Mouse (Mus musculus): ENCODE results near the gene Myh10.

DNA sequence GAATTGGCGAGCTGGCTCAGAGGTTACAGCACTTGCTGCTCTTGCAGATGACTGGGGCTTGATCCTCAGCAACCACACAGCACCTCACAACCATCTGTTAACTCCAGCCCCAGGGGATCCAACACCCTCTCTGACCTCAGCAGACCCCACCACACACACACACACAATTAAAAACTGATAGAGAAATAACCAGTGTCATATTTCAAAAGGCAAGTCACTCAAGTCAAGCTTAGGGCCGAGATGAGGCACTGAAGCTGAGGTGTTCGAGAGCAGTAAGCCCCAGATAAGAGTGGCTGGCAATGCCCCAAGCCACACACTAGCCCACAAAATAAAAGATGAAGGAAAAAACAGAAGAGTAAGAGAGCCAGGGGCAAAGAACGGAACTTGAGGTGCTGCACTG, 141.4 kb downstream of the Myh10 start:
- no peak for TF ChIP-seq CTCF (IDR thresholded peaks at IDR 0.05; ENCODE audit: low read depth)
- TF ChIP-seq EP300 (optimal IDR thresholded peaks at IDR 0.05) = no peak

All from stomach, postnatal 0 days (tissue).